Mouse (Mus musculus) skeletal muscle tissue, postnatal 0 days (tissue): ENCODE results near the gene Hnrnpl. TPM values are rescaled to one million over a fixed set of nuclear protein-coding genes. Genes with fewer than 3 reads are reported as not detected.

Experiments
- polyA plus RNA-seq: library from polyadenylated mRNA; unstranded; fragments of >200 nt; fragmentation: Nextera tagmentation; extraction: Ambion mirVana; gene quantifications from 2 replicates; pipeline ENCODE4 v1.2.1, GENCODE M21; 2015

The Hnrnpl gene
- 135 and 152 TPM in 2 replicates for polyA plus RNA-seq

DNA sequence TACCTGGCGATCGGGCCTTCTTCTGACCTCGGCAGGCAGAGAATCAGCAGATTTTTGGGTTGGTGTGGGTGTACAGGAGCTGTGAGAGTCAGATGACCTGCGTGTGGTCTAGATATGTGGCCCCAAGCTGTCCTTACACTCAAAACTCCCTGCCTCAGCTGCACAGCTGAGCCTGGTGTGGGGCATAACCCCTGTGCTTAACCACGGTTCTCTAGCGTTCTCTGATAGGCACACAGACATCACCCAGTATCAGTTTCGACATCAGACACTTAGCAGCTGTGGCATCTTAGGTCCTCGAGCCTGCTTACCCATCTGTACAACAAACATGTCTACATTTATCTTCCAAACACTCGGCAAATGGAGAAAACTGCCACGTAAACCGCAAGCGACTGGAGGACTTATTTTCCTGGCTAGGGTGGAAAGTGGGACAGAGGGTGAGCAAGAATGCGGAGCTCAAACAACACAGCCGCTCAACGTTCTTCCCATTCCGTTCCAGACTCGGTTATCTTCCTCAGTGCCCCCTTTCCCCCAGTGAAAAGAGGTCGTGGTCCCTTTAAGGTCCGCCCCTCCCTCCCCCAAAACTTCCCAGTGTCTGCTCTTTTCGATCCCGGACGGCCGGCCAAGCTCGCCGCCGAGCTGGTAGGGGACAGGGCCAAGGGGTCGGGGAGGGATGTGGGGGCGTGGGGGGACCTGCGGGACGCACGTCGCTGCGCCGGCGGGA lies at the start of gene Hnrnpl:
Gene Hnrnpl, plus strand, starts transcription at position 321 of the 721 bp plus-strand sequence.

DNA sequence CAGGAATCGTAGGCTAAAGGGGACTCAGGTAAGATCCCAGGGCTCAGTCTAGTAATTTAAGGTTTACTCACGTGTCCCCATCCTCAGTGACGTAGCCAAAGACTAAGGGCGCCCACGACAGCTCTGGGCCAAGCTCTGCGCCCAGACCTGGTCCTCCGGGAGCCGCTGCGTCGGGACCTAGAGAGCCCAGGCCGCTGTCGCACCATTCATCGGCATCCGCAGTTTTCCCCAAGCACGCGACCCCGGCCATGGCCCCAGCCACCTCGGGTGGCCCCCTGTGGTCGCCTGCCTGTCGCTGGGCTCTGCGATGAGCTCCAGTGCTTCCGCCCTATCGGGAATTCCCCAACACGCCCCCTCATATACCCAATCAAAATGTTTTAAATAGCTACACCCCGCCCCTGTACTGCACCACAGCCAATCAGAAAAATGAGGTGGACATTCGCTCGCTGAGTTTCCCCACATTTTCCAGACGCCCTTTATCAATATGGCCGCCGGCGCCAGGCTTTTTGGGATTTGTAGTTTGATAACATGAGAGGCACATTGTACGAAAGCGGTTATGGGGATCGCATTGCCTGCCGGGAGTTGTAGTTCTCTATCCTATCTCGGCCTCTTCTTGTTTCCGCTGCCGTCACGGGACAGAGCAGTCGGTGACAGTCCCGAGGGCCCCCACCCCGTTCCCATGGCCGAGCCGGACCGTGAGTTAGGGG lies 42.0 kb upstream of the Hnrnpl start, which contains the start of gene Sirt2:
Gene Sirt2, plus strand, starts transcription at position 563 of the 707 bp plus-strand sequence.

GRCm38 (mm10) chr7:28767462-28767965 lies 40.8 kb upstream of the Hnrnpl start, which contains the start of gene Nfkbib:
TSS of gene Nfkbib (minus strand) at chr7:28767512.

GRCm38 (mm10) chr7:28788307-28789195 lies 19.8 kb upstream of the Hnrnpl start, which contains the start of gene Rinl:
TSS of gene Rinl (plus strand) at chr7:28788969.

DNA sequence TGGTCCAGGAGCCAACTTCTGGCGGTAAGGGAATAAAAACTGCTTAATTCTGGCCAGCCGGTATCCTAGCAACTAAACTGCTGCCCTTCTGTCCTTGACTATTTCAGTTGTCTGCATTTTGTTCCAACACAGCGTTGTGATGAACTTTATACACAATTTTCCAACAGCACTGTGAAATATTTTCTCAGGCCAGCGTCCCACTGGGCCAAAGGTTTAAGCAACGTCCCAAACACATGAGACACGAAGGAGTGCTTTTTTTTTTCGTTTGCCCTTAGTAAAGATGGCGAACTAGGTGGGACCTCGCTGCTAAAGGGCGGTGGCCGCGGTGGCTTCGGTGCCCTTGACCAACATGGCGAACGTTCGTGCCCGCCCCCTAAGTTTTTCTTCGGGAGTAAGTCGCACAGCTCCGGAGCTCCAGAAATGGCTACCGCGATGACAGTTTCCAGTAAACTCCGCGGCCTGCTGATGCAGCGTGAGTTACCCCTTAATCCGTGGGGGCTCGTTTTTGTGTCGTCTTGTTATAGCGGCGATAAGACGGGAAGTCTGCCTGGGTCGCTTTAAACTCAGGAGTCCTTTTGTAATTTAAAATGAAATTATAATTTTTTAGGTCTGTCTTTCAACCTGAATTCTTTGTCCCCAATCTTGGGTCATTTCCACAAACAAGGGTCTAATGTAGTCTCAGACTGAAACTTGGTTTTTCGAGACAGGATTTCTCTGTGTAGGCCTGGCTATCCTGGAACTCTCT lies 16.8 kb downstream of the Hnrnpl start, which contains the start of gene Ech1:
Gene Ech1, plus strand, starts transcription at position 277 of the 745 bp plus-strand sequence.

DNA sequence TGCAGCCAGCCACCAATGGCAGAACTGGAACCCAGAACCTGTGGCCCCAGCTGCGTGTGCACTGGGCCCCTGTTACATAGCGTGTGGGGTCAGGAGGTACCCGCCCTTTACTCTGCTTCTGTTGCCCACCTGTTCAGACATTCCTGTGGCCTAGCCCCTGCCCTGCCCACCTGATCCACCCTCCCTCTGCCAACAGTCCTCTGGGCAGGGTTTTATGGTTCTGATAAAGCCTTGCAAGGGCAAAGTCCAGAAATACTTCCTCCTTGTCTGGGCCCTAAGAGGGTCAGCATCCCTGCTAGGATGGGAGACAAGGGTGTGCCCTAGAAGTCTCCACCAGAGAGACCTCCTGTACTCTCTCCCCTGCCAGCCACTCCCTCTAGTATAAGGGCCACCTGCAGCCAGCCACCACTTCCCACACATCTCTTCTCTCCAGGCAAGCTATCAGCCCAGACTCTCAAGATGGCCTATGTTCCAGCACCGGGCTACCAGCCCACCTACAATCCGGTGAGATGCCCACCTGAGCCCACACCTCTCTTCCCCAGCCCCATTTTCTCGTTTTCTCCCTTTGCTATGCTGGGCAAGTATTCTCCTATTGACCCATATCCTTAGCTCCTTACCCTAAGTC lies 25.5 kb downstream of the Hnrnpl start, which contains the start of gene Lgals4:
Gene Lgals4, plus strand, starts transcription at position 132 of the 625 bp plus-strand sequence.

GRCm38 (mm10) chr7:28863540-28863939 lies 55.2 kb downstream of the Hnrnpl start, which contains the start of gene Lgals7:
TSS of gene Lgals7 (plus strand) at chr7:28863853.

Other genes starting within 250 kb of the Hnrnpl start
- 11.0 and 11.5 TPM in 2 replicates for gene Samd4b, start 210.4 kb upstream of the Hnrnpl start, polyA plus RNA-seq
- gene Pak4, start 210.4 kb upstream of the Hnrnpl start, polyA plus RNA-seq: 5.7 and 6.5 TPM in 2 replicates
- 0.77 TPM in 1 of 2 replicates, not detected in the other for gene Acp7, start 177.2 kb upstream of the Hnrnpl start, polyA plus RNA-seq
- 1.9 and 2.6 TPM in 2 replicates for gene Fbxo27, start 115.7 kb upstream of the Hnrnpl start, polyA plus RNA-seq
- 31.7 and 38.9 TPM in 2 replicates for gene Fbxo17, start 91.7 kb upstream of the Hnrnpl start, polyA plus RNA-seq
- 81.3 and 93.6 TPM in 2 replicates for gene Mrps12, start 66.7 kb upstream of the Hnrnpl start, polyA plus RNA-seq
- gene Sars2, start 66.5 kb upstream of the Hnrnpl start, polyA plus RNA-seq: 17.2 and 19.4 TPM in 2 replicates
- gene Ccer2, start 52.4 kb upstream of the Hnrnpl start, polyA plus RNA-seq: not detected in 2 replicates
- 62.9 and 66.0 TPM in 2 replicates for gene Sirt2, start 41.8 kb upstream of the Hnrnpl start, polyA plus RNA-seq
- 30.2 and 30.6 TPM in 2 replicates for gene Nfkbib, start 41.0 kb upstream of the Hnrnpl start, polyA plus RNA-seq
- 2.5 and 3.7 TPM in 2 replicates for gene Rinl, start 19.6 kb upstream of the Hnrnpl start, polyA plus RNA-seq
- gene Ech1, start 16.7 kb downstream of the Hnrnpl start, polyA plus RNA-seq: 346 and 375 TPM in 2 replicates
- 11.0 and 14.1 TPM in 2 replicates for gene Lgals4, start 25.3 kb downstream of the Hnrnpl start, polyA plus RNA-seq
- 0.90 and 22.5 TPM in 2 replicates for gene Lgals7, start 55.3 kb downstream of the Hnrnpl start, polyA plus RNA-seq
- 0.22 and 0.27 TPM in 2 replicates for gene Capn12, start 72.9 kb downstream of the Hnrnpl start, polyA plus RNA-seq
- 91.4 and 114 TPM in 2 replicates for gene Actn4, start 153.8 kb downstream of the Hnrnpl start, polyA plus RNA-seq
- 221 and 242 TPM in 2 replicates for gene Eif3k, start 173.3 kb downstream of the Hnrnpl start, polyA plus RNA-seq
- gene Map4k1, start 173.5 kb downstream of the Hnrnpl start, polyA plus RNA-seq: 1.1 and 1.5 TPM in 2 replicates